Mouse (Mus musculus): ENCODE data around the gene Traf2. TPM values are rescaled to one million over a fixed set of nuclear protein-coding genes. Genes with fewer than 3 reads are reported as not detected.

Gene Traf2
- polyA plus RNA-seq, 1 experiment from 2014 or later, result 59.1 TPM

Other genes with a start within 250 kb of the Traf2 start
- gene Grin1, start 227.8 kb downstream of the Traf2 start, polyA plus RNA-seq (2015; fragmentation: Nextera tagmentation; extraction: Ambion mirVana), result 0.12 and 0.21 TPM in 2 replicates
- gene Man1b1, start 214.6 kb downstream of the Traf2 start, polyA plus RNA-seq (2015; fragmentation: Nextera tagmentation; extraction: Ambion mirVana), result 37.1 and 40.7 TPM in 2 replicates
- gene Dpp7, start 190.6 kb downstream of the Traf2 start, polyA plus RNA-seq (2015; fragmentation: Nextera tagmentation; extraction: Ambion mirVana), result 8.7 and 9.1 TPM in 2 replicates
- gene Uap1l1, start 181.3 kb downstream of the Traf2 start, polyA plus RNA-seq (2015; fragmentation: Nextera tagmentation; extraction: Ambion mirVana), result 21.3 and 24.6 TPM in 2 replicates
- gene Sapcd2, start 174.6 kb downstream of the Traf2 start, polyA plus RNA-seq (2015; fragmentation: Nextera tagmentation; extraction: Ambion mirVana), result 22.8 and 25.4 TPM in 2 replicates
- gene Entpd2, start 151.1 kb downstream of the Traf2 start, polyA plus RNA-seq (2015; fragmentation: Nextera tagmentation; extraction: Ambion mirVana), result 7.6 and 9.0 TPM in 2 replicates
- 6.3 and 7.2 TPM in 2 replicates for gene Npdc1, start 147.6 kb downstream of the Traf2 start, polyA plus RNA-seq (2015; fragmentation: Nextera tagmentation; extraction: Ambion mirVana)
- gene Fut7, start 123.7 kb downstream of the Traf2 start, polyA plus RNA-seq (2015; fragmentation: Nextera tagmentation; extraction: Ambion mirVana), result 1.4 and 1.8 TPM in 2 replicates
- 3.3 and 4.7 TPM in 2 replicates for gene Abca2, start 118.2 kb downstream of the Traf2 start, polyA plus RNA-seq (2015; fragmentation: Nextera tagmentation; extraction: Ambion mirVana)
- gene Clic3, start 90.1 kb downstream of the Traf2 start, polyA plus RNA-seq (2015; fragmentation: Nextera tagmentation; extraction: Ambion mirVana), result 3.6 and 4.7 TPM in 2 replicates
- gene Paxx, start 85.8 kb downstream of the Traf2 start, polyA plus RNA-seq (2015; fragmentation: Nextera tagmentation; extraction: Ambion mirVana), result 72.4 and 83.3 TPM in 2 replicates
- 6.3 TPM in 2 replicates for gene Ptgds, start 76.9 kb downstream of the Traf2 start, polyA plus RNA-seq (2015; fragmentation: Nextera tagmentation; extraction: Ambion mirVana)
- gene Lcn12, start 53.0 kb downstream of the Traf2 start, polyA plus RNA-seq (2015; fragmentation: Nextera tagmentation; extraction: Ambion mirVana), result not detected in 2 replicates
- gene Fbxw5, start 46.2 kb downstream of the Traf2 start, polyA plus RNA-seq (2015; fragmentation: Nextera tagmentation; extraction: Ambion mirVana), result 44.3 and 47.2 TPM in 2 replicates
- 5.6 and 6.4 TPM in 2 replicates for gene C8g, start 45.2 kb downstream of the Traf2 start, polyA plus RNA-seq (2015; fragmentation: Nextera tagmentation; extraction: Ambion mirVana)
- 466 and 515 TPM in 2 replicates for gene Edf1, start 10.9 kb upstream of the Traf2 start, polyA plus RNA-seq (2015; fragmentation: Nextera tagmentation; extraction: Ambion mirVana)
- 0.53 and 1.0 TPM in 2 replicates for gene Mamdc4, start 27.9 kb upstream of the Traf2 start, polyA plus RNA-seq (2015; fragmentation: Nextera tagmentation; extraction: Ambion mirVana)
- gene Phpt1, start 28.3 kb upstream of the Traf2 start, polyA plus RNA-seq (2015; fragmentation: Nextera tagmentation; extraction: Ambion mirVana), result 184 and 191 TPM in 2 replicates
- gene Ajm1, start 34.8 kb upstream of the Traf2 start, polyA plus RNA-seq (2015; fragmentation: Nextera tagmentation; extraction: Ambion mirVana), result 0.04 and 0.49 TPM in 2 replicates
- 30.3 and 39.7 TPM in 2 replicates for gene Rabl6, start 61.6 kb upstream of the Traf2 start, polyA plus RNA-seq (2015; fragmentation: Nextera tagmentation; extraction: Ambion mirVana)
- gene Ccdc183, start 70.7 kb upstream of the Traf2 start, polyA plus RNA-seq (2015; fragmentation: Nextera tagmentation; extraction: Ambion mirVana), result 0.04 and 0.05 TPM in 2 replicates
- 5.8 and 7.0 TPM in 2 replicates for gene Tmem141, start 75.1 kb upstream of the Traf2 start, polyA plus RNA-seq (2015; fragmentation: Nextera tagmentation; extraction: Ambion mirVana)
- gene Fcna, start 81.1 kb upstream of the Traf2 start, polyA plus RNA-seq (2015; fragmentation: Nextera tagmentation; extraction: Ambion mirVana), result 9.1 and 9.2 TPM in 2 replicates
- 0.38 and 0.76 TPM in 2 replicates for gene Lcn8, start 106.2 kb upstream of the Traf2 start, polyA plus RNA-seq (2015; fragmentation: Nextera tagmentation; extraction: Ambion mirVana)
- not detected in 2 replicates for gene Lcn5, start 111.0 kb upstream of the Traf2 start, polyA plus RNA-seq (2015; fragmentation: Nextera tagmentation; extraction: Ambion mirVana)
- gene Lcn6, start 129.8 kb upstream of the Traf2 start, polyA plus RNA-seq (2015; fragmentation: Nextera tagmentation; extraction: Ambion mirVana), result 0.24 TPM in 1 of 2 replicates, not detected in the other
- gene Lcn10, start 135.8 kb upstream of the Traf2 start, polyA plus RNA-seq (2015; fragmentation: Nextera tagmentation; extraction: Ambion mirVana), result 0.45 and 0.49 TPM in 2 replicates
- 1.5 and 1.9 TPM in 2 replicates for gene Obp2a, start 153.1 kb upstream of the Traf2 start, polyA plus RNA-seq (2015; fragmentation: Nextera tagmentation; extraction: Ambion mirVana)
- gene Bmyc, start 159.8 kb upstream of the Traf2 start, polyA plus RNA-seq (2015; fragmentation: Nextera tagmentation; extraction: Ambion mirVana), result 50.9 and 57.4 TPM in 2 replicates
- gene Obp2b, start 190.1 kb upstream of the Traf2 start, polyA plus RNA-seq (2015; fragmentation: Nextera tagmentation; extraction: Ambion mirVana), result 0.24 TPM in 1 of 2 replicates, not detected in the other
- 0.45 and 0.56 TPM in 2 replicates for gene Lcn3, start 218.6 kb upstream of the Traf2 start, polyA plus RNA-seq (2015; fragmentation: Nextera tagmentation; extraction: Ambion mirVana)
- gene Lcn11, start 230.1 kb upstream of the Traf2 start, polyA plus RNA-seq (2015; fragmentation: Nextera tagmentation; extraction: Ambion mirVana), result 0.89 and 1.1 TPM in 2 replicates
- gene Gm13539, start 235.3 kb upstream of the Traf2 start, polyA plus RNA-seq (2015; fragmentation: Nextera tagmentation; extraction: Ambion mirVana), result 2.3 and 2.6 TPM in 2 replicates

Measured in thymus, postnatal 0 days (tissue).